Mouse (Mus musculus): ENCODE data around the gene Uggt1.

Gene Uggt1

DNA sequence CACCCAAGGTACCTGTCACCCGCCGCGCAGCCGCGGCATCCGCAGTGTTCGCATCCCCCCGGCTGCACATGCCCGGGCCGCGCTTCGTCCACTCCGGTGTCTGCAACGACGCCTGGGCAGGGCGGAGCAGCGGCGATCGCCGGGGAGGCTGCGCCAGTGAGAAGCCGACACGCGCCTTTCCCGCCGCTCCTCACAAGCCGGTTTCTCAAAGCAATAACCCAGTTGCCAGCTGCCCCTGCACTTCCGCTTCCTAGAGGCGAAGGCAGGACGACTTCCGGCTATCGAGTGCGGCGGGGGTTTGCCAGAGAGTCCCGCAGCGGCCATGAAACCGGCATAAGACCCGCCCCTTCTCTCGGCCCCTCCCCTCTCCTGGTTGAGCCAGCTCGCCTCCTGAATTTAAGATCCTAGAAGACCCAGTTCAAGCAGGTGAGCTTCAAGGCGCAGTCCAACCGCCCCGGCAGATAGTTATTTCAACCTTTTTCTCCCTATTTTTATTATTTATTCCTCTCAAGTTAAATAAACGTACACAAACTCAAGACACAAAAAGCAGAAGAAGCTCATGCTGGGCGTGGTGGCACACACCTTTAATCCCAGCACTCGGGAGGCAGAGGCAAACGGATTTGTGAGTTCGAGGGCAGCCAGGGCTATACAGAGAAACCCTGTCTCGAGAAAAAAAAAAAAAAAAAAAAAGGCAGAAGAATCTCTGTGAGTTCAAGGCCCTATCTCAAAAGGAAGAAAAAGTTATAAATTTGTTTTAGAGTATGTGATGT, at the start of gene Uggt1:
Gene Uggt1 (minus strand): TSS at position 663 of the 770 bp plus-strand sequence.
- peak; percentile 98 for DNase-seq (ENCODE audit: low read depth, low spot score)

GRCm38 (mm10) chr1:36293470-36293869, 49.0 kb upstream of the Uggt1 start:
- no peak for DNase-seq (ENCODE audit: low read depth, low spot score)

DNA sequence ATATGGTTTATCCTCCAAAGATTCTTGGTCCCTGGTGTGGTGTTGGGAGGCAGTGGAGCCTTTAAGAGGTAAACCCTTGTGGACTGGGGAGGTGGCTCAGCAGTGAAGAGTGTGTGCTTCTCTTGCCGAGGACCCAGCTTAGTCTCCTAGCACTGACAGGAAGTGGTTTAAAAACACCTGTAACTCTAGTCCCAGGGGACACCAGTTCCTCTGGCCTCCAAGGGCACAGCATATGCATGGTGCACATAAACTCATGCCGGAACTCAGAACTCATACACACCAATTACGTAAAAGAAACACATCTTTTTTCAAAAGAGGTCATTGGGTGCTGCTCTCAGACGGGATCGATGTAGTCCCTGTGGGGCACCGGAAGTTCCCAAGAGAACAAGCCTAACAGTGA, 37.3 kb upstream of the Uggt1 start:
- no peak for DNase-seq (ENCODE audit: low read depth, low spot score)

DNA sequence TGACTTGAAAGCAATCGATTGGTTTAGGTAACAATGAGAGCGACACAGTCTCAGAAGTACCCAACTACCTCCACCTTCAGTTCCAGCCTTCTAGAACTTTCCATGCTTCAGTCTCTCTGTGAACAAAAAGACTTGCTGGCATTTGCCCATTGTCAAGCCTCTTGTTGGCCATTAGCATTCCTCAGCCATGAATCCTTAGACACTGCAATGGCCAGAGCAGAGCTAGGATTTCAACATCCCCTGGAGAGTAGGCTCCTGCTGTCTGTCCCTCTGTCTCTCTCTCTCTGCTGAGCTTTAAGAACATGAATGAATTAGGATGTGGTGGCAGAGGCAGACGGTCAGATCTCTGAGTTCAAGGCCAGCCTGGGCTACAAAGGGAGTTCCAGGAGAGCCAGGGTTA, 36.4 kb upstream of the Uggt1 start:
- no peak for DNase-seq (ENCODE audit: low read depth, low spot score)

- peak; percentile 78 for DNase-seq (ENCODE audit: low read depth, low spot score)
Observed at GRCm38 (mm10) chr1:36279202-36279601, 34.7 kb upstream of the Uggt1 start.

DNA sequence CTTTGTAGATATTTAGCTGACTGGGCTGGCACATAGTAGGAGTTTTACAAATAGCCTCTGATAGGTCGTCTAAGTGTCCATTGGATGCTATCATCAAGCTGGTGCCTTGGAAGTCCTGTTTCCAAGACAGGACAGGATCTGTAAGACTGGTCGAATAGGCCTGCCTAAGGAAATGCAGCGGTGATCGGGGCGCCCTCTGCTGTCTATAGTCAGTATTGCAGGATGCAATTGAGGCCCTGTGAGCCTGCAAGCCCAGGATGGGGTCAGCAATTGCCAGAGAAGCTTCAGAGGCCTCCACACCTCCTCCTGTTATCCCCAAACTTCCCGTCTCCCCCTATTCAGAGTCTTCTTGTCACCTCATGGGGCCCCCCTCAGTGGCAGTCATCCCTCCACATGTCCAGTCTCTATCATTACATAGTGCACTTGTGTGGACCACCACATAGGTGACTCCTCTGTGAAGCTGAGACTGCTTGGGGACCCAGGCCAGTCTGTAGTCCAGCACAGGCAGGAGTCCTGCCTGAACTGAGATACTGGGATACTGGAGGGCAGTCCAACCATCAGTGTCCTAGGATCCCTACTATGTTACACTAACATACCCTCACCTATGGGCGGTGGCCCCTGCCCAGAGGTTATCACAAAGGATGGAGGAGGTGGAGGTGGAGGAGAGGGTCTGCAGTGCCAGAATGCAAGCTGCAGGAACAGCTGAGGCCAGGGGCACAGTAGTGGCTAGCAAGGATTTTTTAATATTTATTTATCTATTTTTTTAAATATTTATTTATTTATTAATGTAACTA, 32.9 kb upstream of the Uggt1 start:
- peak; percentile 78 for DNase-seq (ENCODE audit: low read depth, low spot score)

DNA sequence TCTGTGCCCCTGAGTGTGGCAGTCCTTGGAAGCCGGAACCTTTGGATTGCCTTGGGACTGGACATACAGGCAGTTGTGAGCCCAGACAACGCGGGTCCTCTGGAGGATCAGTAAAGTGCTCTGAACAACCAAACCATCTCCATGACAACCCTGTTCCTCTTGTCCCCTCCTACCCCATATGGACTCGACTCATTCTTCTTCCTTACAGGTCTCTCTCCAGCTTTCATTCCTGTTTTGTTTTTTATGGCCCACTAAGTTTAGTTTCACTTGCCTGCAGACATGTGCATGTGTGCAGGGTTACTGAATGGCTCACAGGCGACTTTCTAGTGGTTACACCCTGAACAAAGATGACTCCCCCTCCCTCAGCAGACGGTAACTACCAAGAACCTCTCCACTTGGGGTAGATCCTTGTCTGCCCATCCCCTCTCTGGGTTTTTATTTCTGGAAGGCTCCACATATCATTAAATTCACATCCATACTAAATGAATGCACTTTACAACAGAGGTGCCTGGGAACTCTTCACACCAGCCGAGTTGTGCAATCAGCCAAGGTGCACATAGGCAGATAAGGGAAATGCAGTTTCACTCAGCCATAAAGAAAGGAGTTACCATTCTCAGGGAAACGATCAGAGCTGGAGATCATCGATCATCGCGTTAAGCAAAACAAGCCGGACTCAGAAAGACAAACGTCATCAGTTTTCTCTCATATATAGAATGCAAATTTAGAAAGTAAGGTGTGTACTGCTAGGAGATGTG, 31.3 kb upstream of the Uggt1 start:
- no peak for DNase-seq (ENCODE audit: low read depth, low spot score)

GRCm38 (mm10) chr1:36274455-36274854, 29.9 kb upstream of the Uggt1 start, which contains the start of gene Neurl3:
Gene Neurl3, minus strand, starts transcription at chr1:36274679.
- no peak for DNase-seq (ENCODE audit: low read depth, low spot score)

- peak; percentile 8 for DNase-seq (ENCODE audit: low read depth, low spot score)
Observed at GRCm38 (mm10) chr1:36273288-36273687, 28.8 kb upstream of the Uggt1 start.

DNA sequence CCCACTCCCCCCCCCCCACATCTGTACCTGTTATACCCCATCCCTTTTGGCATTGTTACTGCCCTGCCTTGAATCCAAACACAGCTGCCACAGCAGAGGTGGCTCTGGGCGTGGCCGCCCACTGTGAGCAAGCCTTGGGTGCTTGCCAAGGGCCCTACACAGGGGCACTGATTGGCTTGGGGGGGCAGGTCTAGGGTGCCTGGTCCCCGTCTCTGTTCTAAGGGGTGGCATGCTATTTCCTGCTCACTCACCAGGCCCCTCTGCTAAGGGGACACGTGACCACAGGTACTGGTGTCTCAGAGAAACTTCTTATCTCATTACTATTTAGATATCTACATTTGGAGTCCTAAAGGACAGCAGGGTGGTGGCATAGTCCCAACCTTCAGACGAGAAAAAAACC, 28.0 kb upstream of the Uggt1 start:
- no peak for DNase-seq (ENCODE audit: low read depth, low spot score)

GRCm38 (mm10) chr1:36271516-36272230, 27.2 kb upstream of the Uggt1 start:
- no peak for DNase-seq (ENCODE audit: low read depth, low spot score)

DNA sequence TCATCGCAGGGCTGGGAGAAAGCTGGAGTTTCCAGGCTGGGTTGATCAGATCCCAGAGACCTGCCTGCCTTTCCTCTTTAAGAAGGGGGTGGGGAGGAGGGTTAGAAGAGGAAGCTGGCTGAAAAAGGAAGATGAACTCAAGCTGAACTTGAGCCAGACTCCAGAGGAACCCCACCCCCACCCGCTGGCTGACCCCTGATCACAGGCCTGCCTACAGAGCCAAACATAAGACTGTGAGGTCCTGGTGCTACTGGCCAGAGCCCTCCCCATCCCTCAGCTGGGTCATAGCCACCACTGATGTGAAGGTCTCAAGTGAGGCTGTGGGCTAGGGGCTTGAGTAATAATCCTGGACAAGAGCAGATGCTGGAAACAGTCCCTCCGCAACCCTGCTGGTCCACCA, 26.1 kb upstream of the Uggt1 start:
- no peak for DNase-seq (ENCODE audit: low read depth, low spot score)

DNA sequence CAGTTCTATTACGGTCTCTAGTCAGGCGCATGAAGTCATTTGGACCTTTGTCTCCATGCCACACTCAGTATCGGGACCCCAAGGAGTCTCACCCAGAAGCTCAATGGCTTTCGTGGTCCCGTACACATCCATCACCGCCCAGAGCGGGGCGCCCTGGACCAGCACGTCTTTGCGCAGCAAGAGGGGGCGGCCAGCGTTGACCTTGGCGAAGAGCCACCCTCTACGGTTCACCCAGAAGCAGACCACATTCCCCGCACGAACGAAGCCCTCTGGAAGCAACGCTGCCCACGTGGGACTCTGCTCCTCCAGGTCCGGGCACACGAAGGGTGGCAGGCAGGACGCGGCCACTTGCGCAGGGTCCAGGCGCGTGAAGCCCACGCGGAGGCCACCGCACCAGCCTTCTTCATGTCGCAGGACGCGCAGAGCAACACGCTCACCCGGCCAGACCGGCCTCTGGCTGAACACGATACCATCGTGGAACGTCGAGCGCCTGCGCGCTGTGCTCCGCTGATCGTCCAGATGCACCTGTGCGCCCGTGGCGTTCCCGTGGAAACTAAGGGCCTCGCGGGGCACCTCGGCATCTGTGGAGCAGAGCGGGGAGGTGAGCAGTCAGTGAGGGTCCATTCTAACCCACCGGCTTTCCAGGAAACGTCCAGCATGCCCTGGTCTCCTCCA, 24.7 kb upstream of the Uggt1 start:
- peak; percentile 29 for DNase-seq (ENCODE audit: low read depth, low spot score)

DNA sequence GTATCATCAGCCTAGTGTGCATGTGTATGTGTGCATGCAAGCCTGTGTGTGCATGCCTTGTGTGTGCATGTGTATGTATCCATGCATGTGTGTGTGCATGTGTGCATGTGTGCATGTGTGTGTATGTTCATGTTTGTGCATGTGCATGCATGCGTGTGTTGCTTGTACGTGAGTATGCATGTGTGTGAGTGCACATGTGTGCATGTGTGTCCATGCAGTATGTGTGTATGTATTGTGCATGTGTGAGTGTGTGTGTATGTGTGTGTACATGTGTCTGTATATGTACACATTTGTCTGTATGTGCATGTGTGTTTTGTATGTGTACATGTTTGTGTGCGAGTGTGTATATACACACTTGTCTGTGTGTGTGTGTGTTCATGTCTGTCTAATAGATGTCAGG, 23.1 kb upstream of the Uggt1 start:
- DNase-seq (ENCODE audit: low read depth, low spot score) = no peak

DNA sequence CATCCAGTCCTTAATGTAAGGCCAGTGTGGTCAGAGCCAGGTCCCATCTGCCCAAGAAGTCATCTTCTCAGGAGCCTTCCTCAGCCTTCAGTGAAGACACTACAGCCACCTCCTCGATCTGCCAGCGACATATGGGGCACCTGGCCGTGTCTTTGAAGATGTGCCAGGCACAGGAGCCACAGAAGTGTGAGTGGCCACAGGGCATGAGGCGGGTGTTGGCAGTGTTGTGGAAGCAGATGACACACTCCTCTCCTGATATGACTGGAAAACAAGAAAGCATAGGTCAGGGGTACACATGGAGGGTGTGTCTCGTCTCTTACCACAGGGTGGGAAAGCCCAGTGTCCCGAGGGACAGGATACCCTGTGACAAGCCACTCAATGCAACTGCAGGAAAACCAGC, 21.8 kb upstream of the Uggt1 start:
- no peak for DNase-seq (ENCODE audit: low read depth, low spot score)

DNA sequence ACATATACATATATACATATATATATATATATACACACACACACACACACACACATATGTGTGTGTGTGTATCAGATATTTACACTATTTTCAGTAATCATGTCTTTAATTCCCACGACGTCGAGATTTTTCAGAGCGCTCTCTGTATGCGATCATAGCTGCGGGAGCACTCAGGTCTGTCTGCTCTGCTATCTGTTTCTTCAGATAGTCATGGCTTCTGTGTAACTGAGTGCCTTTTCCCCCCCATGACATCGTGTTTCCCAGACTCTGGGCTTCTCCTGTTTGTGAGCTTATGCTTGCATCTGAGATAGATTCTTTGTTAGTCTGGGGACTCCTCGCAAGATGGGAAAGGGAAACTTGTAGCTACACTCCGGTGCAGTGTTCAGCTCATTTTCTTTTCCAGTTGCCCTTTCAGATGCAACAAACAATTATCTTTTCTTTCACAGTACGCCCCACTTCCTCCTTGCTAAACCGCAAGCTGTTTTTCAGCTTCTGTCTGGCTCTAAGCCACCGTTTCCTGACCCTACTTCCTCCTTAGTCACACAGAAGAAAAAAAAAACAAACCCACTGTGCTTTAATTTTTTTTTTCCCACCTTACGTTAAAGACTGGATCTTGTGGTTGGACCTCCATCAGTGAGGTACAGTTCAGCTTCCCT, 19.4 kb upstream of the Uggt1 start:
- DNase-seq (ENCODE audit: low read depth, low spot score) = no peak

DNA sequence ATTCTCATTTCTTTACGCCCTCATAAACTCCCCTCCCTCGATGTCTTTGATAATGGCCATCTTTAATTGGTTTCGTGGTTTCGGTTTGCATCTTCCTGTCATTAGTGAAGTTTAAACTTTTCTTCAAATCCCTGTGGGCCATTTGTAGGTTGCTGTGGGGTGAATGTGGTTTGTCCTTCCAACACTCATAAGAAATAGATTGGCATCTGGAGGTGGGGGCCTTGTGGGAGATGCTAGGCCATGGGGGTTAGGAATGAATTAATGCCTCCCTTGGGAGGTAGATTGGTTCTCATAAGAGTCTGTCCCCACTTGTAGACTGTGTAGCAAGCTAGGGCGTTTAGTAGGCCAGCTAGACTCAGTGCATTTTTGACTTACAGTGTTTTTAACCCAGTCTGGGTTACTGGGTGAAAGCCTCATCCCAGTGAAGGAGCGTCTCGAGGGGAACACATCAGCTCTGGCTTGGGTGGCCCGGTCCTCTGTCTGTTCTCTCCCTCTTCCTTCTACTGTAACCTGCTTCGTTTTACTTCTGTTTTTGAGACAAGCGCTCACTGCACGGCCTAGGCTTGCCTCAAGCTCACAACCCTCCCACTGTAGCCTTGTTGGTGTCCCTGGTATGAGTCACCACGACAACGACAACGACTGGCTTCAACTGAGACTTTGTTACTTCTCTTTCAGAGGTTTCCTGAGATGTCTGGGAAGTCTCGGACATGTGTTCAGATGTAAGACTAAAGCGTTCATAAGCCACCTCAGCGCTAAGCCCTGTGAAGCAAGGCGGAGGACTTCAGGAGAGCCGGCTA, 17.4 kb upstream of the Uggt1 start:
- DNase-seq (ENCODE audit: low read depth, low spot score) = no peak

DNA sequence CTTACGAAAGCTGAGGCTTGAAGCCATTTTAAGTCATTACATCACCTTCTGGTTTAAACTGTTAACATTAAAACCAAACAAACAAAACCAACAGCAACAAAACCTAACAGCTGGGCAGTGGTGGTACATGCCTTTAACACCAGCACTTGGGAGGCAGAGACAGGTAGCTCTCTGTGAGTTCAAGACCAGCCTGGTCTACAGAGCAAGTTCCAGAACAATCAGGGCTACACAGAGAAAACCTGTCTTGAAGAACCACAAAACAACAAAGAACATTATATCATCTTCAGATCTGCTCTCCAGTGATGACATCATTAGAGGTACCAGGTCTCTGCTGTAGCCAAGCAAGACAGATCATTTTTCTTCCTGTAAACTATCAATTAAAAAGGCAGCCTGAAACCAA, 15.9 kb upstream of the Uggt1 start:
- no peak for DNase-seq (ENCODE audit: low read depth, low spot score)

- DNase-seq (ENCODE audit: low read depth, low spot score) = no peak
Observed at GRCm38 (mm10) chr1:36259281-36259680, 14.8 kb upstream of the Uggt1 start.

DNA sequence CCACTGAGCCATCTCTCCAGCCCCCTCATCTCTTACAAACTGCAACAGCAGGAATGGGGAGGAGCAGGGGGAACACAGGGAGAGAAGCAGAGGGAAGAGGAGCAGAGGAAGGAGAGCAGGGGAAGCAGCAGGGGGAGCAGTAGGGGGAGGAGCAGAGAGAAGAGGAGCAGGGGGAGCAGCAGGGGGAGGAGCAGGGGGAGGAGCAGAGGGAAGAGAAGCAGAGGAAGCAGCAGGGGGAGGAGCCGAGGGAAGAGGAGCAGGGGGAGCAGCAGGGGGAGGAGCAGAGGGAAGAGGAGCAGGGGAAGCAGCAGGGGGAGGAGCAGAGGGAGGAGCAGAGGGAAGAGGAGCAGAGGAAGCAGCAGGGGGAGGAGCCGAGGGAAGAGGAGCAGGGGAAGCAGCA, 14.1 kb upstream of the Uggt1 start:
- peak; percentile 87 for DNase-seq (ENCODE audit: low read depth, low spot score)

All from R1 (cell line).